Mouse (Mus musculus): ENCODE results near the gene Vmn1r88. TPM values are rescaled to one million over a fixed set of nuclear protein-coding genes. Genes with fewer than 3 reads are reported as not detected.
A peak's percentile ranks its signal among the peaks of the same experiment; 100 is the strongest.

Vmn1r88 gene
- under 1 TPM in 1 of 2 experiments, not detected in 1; 0.08 TPM for polyA plus RNA-seq (2017; shearing (Covaris generic))

- no peak for ATAC-seq
These were observed at the start of gene Vmn1r88 for GRCm38 (mm10) chr7:13159268-13159667. TSS of gene Vmn1r88 (plus strand) at chr7:13159568.

- no peak for ATAC-seq
These were observed 39.6 kb upstream of the Vmn1r88 start, which contains the start of gene Vmn1r86 for GRCm38 (mm10) chr7:13119817-13120216. TSS of gene Vmn1r86 (minus strand) at chr7:13119917.

- peak; percentile 83 for ATAC-seq
These were observed 35.7 kb upstream of the Vmn1r88 start for GRCm38 (mm10) chr7:13123554-13124153.

- no peak for ATAC-seq
These were observed 27.5 kb upstream of the Vmn1r88 start for GRCm38 (mm10) chr7:13131856-13132255.

- ATAC-seq: no peak
These were observed 22.0 kb upstream of the Vmn1r88 start for GRCm38 (mm10) chr7:13137340-13137739.

- ATAC-seq: no peak
These were observed 19.3 kb upstream of the Vmn1r88 start, which contains the start of gene Vmn1r87 for GRCm38 (mm10) chr7:13140057-13140456. TSS of gene Vmn1r87 (minus strand) at chr7:13140157.

- ATAC-seq: no peak
These were observed 53.4 kb downstream of the Vmn1r88 start, which contains the start of gene Vmn1r89 for GRCm38 (mm10) chr7:13212720-13213119. TSS of gene Vmn1r89 (plus strand) at chr7:13213020.

Other genes starting within 250 kb of the Vmn1r88 start
- 1,000 to 10,000 TPM; 2,766 to 2,852 TPM for gene Rps5, start 237.3 kb upstream of the Vmn1r88 start, polyA plus RNA-seq (2017; shearing (Covaris generic))
- not detected for gene Rnf225, start 232.2 kb upstream of the Vmn1r88 start, polyA plus RNA-seq (2017; shearing (Covaris generic))
- gene Zfp324, start 193.7 kb upstream of the Vmn1r88 start, polyA plus RNA-seq (2017; shearing (Covaris generic)): 1 to 10 TPM; 2.2 to 2.7 TPM
- 1 to 10 TPM; 3.8 to 5.7 TPM for gene Zfp446, start 181.7 kb upstream of the Vmn1r88 start, polyA plus RNA-seq (2017; shearing (Covaris generic))
- under 1 TPM in 1 of 2 experiments, not detected in 1; 0.54 TPM for gene Slc27a5, start 161.4 kb upstream of the Vmn1r88 start, polyA plus RNA-seq (2017; shearing (Covaris generic))
- 10 to 100 TPM; 37.1 to 75.2 TPM for gene Trim28, start 160.5 kb upstream of the Vmn1r88 start, polyA plus RNA-seq (2017; shearing (Covaris generic))
- 1 to 10 TPM; 5.6 to 7.4 TPM for gene Zbtb45, start 149.5 kb upstream of the Vmn1r88 start, polyA plus RNA-seq (2017; shearing (Covaris generic))
- gene Chmp2a, start 124.8 kb upstream of the Vmn1r88 start, polyA plus RNA-seq (2017; shearing (Covaris generic)): 100 to 1,000 TPM; 259 to 278 TPM
- 10 to 100 TPM in 1 of 2 experiments, 1 to 10 TPM in 1; 7.9 to 14.3 TPM for gene Ube2m, start 121.3 kb upstream of the Vmn1r88 start, polyA plus RNA-seq (2017; shearing (Covaris generic))
- under 1 TPM; 0.35 to 0.84 TPM for gene Mzf1, start 104.8 kb upstream of the Vmn1r88 start, polyA plus RNA-seq (2017; shearing (Covaris generic))
- not detected for gene Vmn1r85, start 64.4 kb upstream of the Vmn1r88 start, polyA plus RNA-seq (2017; shearing (Covaris generic))
- gene Vmn1r86, start 39.7 kb upstream of the Vmn1r88 start, polyA plus RNA-seq (2017; shearing (Covaris generic)): under 1 TPM in 1 of 2 experiments, not detected in 1; 0.05 TPM
- gene Vmn1r87, start 19.4 kb upstream of the Vmn1r88 start, polyA plus RNA-seq (2017; shearing (Covaris generic)): not detected
- not detected for gene Vmn1r89, start 53.5 kb downstream of the Vmn1r88 start, polyA plus RNA-seq (2017; shearing (Covaris generic))
- gene Lig1, start 117.7 kb downstream of the Vmn1r88 start, polyA plus RNA-seq (2017; shearing (Covaris generic)): 10 to 100 TPM; 25.2 to 31.1 TPM
- gene Zswim9, start 119.2 kb downstream of the Vmn1r88 start, polyA plus RNA-seq (2017; shearing (Covaris generic)): 1 to 10 TPM; 3.8 to 4.3 TPM
- gene Pla2g4c, start 165.1 kb downstream of the Vmn1r88 start, polyA plus RNA-seq (2017; shearing (Covaris generic)): under 1 TPM; 0.28 to 0.34 TPM
- not detected for gene Cabp5, start 238.6 kb downstream of the Vmn1r88 start, polyA plus RNA-seq (2017; shearing (Covaris generic))

Measured in CD4-positive, CD25-positive, alpha-beta regulatory T cell, adult 4 months (primary cell).